Mouse (Mus musculus) kidney, adult 18-20 months (tissue): ENCODE measurements at regions not wholly inside any gene's neighbourhood (a gene's known extent, or its start where the extent isn't known, plus 50 kb on each side); places are given as distances from the start of the nearest gene placed in this dataset.

Experiments used
- DNase-seq: peaks from one replicate; pipeline ENCODE4 v3.0.0; 2021

- no peak for DNase-seq
Observed at GRCm38 (mm10) chr1:81950140-81950550, 282.8 kb upstream of the Gm9747 start.

GRCm38 (mm10) chr1:81950853-81951252 lies 282.1 kb upstream of the Gm9747 start:
- DNase-seq = no peak

- no peak for DNase-seq
Observed at GRCm38 (mm10) chr1:81951493-81952011, 281.4 kb upstream of the Gm9747 start.

- no peak for DNase-seq
Observed at GRCm38 (mm10) chr1:81952095-81952494, 280.8 kb upstream of the Gm9747 start.

GRCm38 (mm10) chr1:81954507-81954906 lies 278.4 kb upstream of the Gm9747 start:
- no peak for DNase-seq

GRCm38 (mm10) chr1:81967062-81967461 lies 265.9 kb upstream of the Gm9747 start:
- no peak for DNase-seq

- no peak for DNase-seq
Observed at GRCm38 (mm10) chr1:81967746-81968295, 265.1 kb upstream of the Gm9747 start.

GRCm38 (mm10) chr1:81972575-81972974 lies 260.3 kb upstream of the Gm9747 start:
- no peak for DNase-seq

- no peak for DNase-seq
Observed at GRCm38 (mm10) chr1:81973481-81973880, 259.4 kb upstream of the Gm9747 start.

- DNase-seq = no peak
Observed at GRCm38 (mm10) chr1:82007943-82008342, 225.0 kb upstream of the Gm9747 start.

GRCm38 (mm10) chr1:82008805-82009204 lies 224.1 kb upstream of the Gm9747 start:
- DNase-seq = no peak

GRCm38 (mm10) chr1:82010995-82011394 lies 221.9 kb upstream of the Gm9747 start:
- no peak for DNase-seq

GRCm38 (mm10) chr1:82015341-82015740 lies 217.6 kb upstream of the Gm9747 start:
- no peak for DNase-seq

- DNase-seq = peak; percentile 35
Observed at GRCm38 (mm10) chr1:82018701-82019404, 214.1 kb upstream of the Gm9747 start.

GRCm38 (mm10) chr1:82027761-82028160 lies 205.2 kb upstream of the Gm9747 start:
- DNase-seq = no peak

- DNase-seq = no peak
Observed at GRCm38 (mm10) chr1:82031130-82031529, 201.8 kb upstream of the Gm9747 start.

GRCm38 (mm10) chr1:82032410-82032809 lies 200.5 kb upstream of the Gm9747 start:
- no peak for DNase-seq

GRCm38 (mm10) chr1:82038171-82038570 lies 194.7 kb upstream of the Gm9747 start:
- DNase-seq = no peak

GRCm38 (mm10) chr1:82038698-82039097 lies 194.2 kb upstream of the Gm9747 start:
- DNase-seq = no peak

- no peak for DNase-seq
Observed at GRCm38 (mm10) chr1:82041286-82042050, 191.4 kb upstream of the Gm9747 start.

- DNase-seq = no peak
Observed at GRCm38 (mm10) chr1:82042051-82042432, 190.9 kb upstream of the Gm9747 start.

GRCm38 (mm10) chr1:82042527-82042926 lies 190.4 kb upstream of the Gm9747 start:
- DNase-seq = no peak

GRCm38 (mm10) chr1:82066291-82066690 lies 166.6 kb upstream of the Gm9747 start:
- DNase-seq = no peak

- DNase-seq = no peak
Observed at GRCm38 (mm10) chr1:82068571-82068970, 164.3 kb upstream of the Gm9747 start.
